Mouse (Mus musculus): ENCODE data around the gene Naip1. TPM values are rescaled to one million over a fixed set of nuclear protein-coding genes. Genes with fewer than 3 reads are reported as not detected.
"Not testable (repeated sequence)": the region's sequence is repeated elsewhere in the genome, so short reads cannot be mapped to it uniquely, and the experiment has no call there.

Naip1 gene
- polyA plus RNA-seq, 2 experiments, result 0.01 TPM; not detected in 1

GRCm38 (mm10) chr13:100461336-100461735, 8.7 kb upstream of the Naip1 start:
- H3K27ac ChIP-seq, result no peak overlapping the region
- WGBS (ENCODE audit: insufficient replicate concordance), result 78% methylated on average over 3 of the region's 3 CpGs
- H3K4me2 ChIP-seq (ENCODE audit: low read depth), result no peak overlapping the region
- peaks cover 4 to 8% of the 10 kb centered on the region in 2 experiments for H3K4me1 ChIP-seq (replicated peaks; ENCODE audit: control insufficient read depth in 2 of 2, insufficient read depth in 2 of 2, low read length in 1 of 2)
- no peak for TF ChIP-seq EP300 (IDR thresholded peaks at IDR 0.05; ENCODE audit: low read depth)
- no peaks in the 10 kb centered on the region; the same call in 1 of the 2 replicates for H3K36me3 ChIP-seq (replicated peaks; ENCODE audit: control insufficient read depth, insufficient read depth, low read depth)
- no peak overlapping the region for H3K9ac ChIP-seq (replicated peaks)
- ATAC-seq (ENCODE audit: insufficient read depth) (no peak), DNase-seq (ENCODE audit: low read depth in 3 of 3, low spot score in 3 of 3) (no peak)
- no peaks in the 10 kb centered on the region for H3K9me3 ChIP-seq (ENCODE audit: control insufficient read depth, low read length)
- H3K4me3 ChIP-seq (ENCODE audit: insufficient read depth in 1 of 2, low read depth in 2 of 2, low read length in 2 of 2), result no peak overlapping the region
- H3K27me3 ChIP-seq (ENCODE audit: control insufficient read depth, insufficient read depth, low read length), result no peaks in the 10 kb centered on the region

- H3K27ac ChIP-seq, result no peak overlapping the region
- H3K4me3 ChIP-seq (ENCODE audit: insufficient read depth in 1 of 2, low read depth in 2 of 2, low read length in 2 of 2), result no peak overlapping the region
- no peaks in the 10 kb centered on the region for H3K4me1 ChIP-seq (replicated peaks; ENCODE audit: control insufficient read depth in 2 of 2, insufficient read depth in 2 of 2, low read length in 1 of 2)
- no peak overlapping the region for H3K4me2 ChIP-seq (ENCODE audit: low read depth)
- no peak for TF ChIP-seq EP300 (IDR thresholded peaks at IDR 0.05; ENCODE audit: low read depth)
- no peak for TF ChIP-seq CTCF (IDR thresholded peaks at IDR 0.05; ENCODE audit: low read depth)
- DNase-seq (ENCODE audit: low read depth in 3 of 3, low spot score in 3 of 3) (no peak), ATAC-seq (ENCODE audit: insufficient read depth) (no peak)
- H3K9ac ChIP-seq (replicated peaks), result no peak overlapping the region
- H3K36me3 ChIP-seq (replicated peaks; ENCODE audit: control insufficient read depth, insufficient read depth, low read depth), result no peaks in the 10 kb centered on the region
- H3K9me3 ChIP-seq (ENCODE audit: control insufficient read depth, low read length), result no peaks in the 10 kb centered on the region
- WGBS (ENCODE audit: insufficient replicate concordance), result 21% methylated on average over 1 of the region's 1 CpGs
- H3K27me3 ChIP-seq (ENCODE audit: control insufficient read depth, insufficient read depth, low read length), result no peaks in the 10 kb centered on the region
Observed at GRCm38 (mm10) chr13:100449495-100449894, 3.2 kb downstream of the Naip1 start.

GRCm38 (mm10) chr13:100440116-100440515, 12.6 kb downstream of the Naip1 start:
- Histone ChIP-seq H3K36me3 (replicated peaks; ENCODE audit: control insufficient read depth, insufficient read depth, low read depth) (no peaks in the 10 kb centered on the region), H3K4me3 (ENCODE audit: insufficient read depth in 1 of 2, low read depth in 2 of 2, low read length in 2 of 2) (no peak overlapping the region), H3K27me3 (ENCODE audit: control insufficient read depth, insufficient read depth, low read length) (no peaks in the 10 kb centered on the region), H3K9ac (replicated peaks) (no peak overlapping the region), H3K4me2 (ENCODE audit: low read depth) (no peak overlapping the region), H3K27ac (no peak overlapping the region), H3K9me3 (ENCODE audit: control insufficient read depth, low read length) (no peaks in the 10 kb centered on the region), H3K4me1 (replicated peaks; ENCODE audit: control insufficient read depth in 2 of 2, insufficient read depth in 2 of 2, low read length in 1 of 2) (no peaks in the 10 kb centered on the region)
- TF ChIP-seq CTCF (IDR thresholded peaks at IDR 0.05; ENCODE audit: low read depth) (no peak), EP300 (IDR thresholded peaks at IDR 0.05; ENCODE audit: low read depth) (no peak)
- ATAC-seq (ENCODE audit: insufficient read depth), result no peak
- WGBS (ENCODE audit: insufficient replicate concordance), result 27% methylated on average over 3 of the region's 3 CpGs
- DNase-seq (ENCODE audit: low read depth in 3 of 3, low spot score in 3 of 3), result no peak

GRCm38 (mm10) chr13:100438701-100439100, 14.0 kb downstream of the Naip1 start:
- 12% methylated on average over 1 of the region's 1 CpGs for WGBS (ENCODE audit: insufficient replicate concordance)
- no peak for DNase-seq (ENCODE audit: low read depth in 3 of 3, low spot score in 3 of 3)
- Histone ChIP-seq H3K4me1 (replicated peaks; ENCODE audit: control insufficient read depth in 2 of 2, insufficient read depth in 2 of 2, low read length in 1 of 2) (no peaks in the 10 kb centered on the region), H3K27me3 (ENCODE audit: control insufficient read depth, insufficient read depth, low read length) (no peaks in the 10 kb centered on the region), H3K36me3 (replicated peaks; ENCODE audit: control insufficient read depth, insufficient read depth, low read depth) (no peaks in the 10 kb centered on the region), H3K9me3 (ENCODE audit: control insufficient read depth, low read length) (no peaks in the 10 kb centered on the region), H3K4me3 (ENCODE audit: insufficient read depth in 1 of 2, low read depth in 2 of 2, low read length in 2 of 2) (no peak overlapping the region), H3K9ac (replicated peaks) (no peak overlapping the region), H3K4me2 (ENCODE audit: low read depth) (no peak overlapping the region), H3K27ac (no peak overlapping the region)
- TF ChIP-seq CTCF (IDR thresholded peaks at IDR 0.05; ENCODE audit: low read depth), result no peak
- no peak for TF ChIP-seq EP300 (IDR thresholded peaks at IDR 0.05; ENCODE audit: low read depth)
- no peak for ATAC-seq (ENCODE audit: insufficient read depth)

- no peak overlapping the region for H3K27ac ChIP-seq
- TF ChIP-seq EP300 (IDR thresholded peaks at IDR 0.05; ENCODE audit: low read depth) (no peak), CTCF (IDR thresholded peaks at IDR 0.05; ENCODE audit: low read depth) (no peak)
- H3K36me3 ChIP-seq (replicated peaks; ENCODE audit: control insufficient read depth, insufficient read depth, low read depth), result no peaks in the 10 kb centered on the region
- H3K4me3 ChIP-seq (ENCODE audit: insufficient read depth in 1 of 2, low read depth in 2 of 2, low read length in 2 of 2), result no peak overlapping the region
- 36% methylated on average over 3 of the region's 3 CpGs for WGBS (ENCODE audit: insufficient replicate concordance)
- no peak overlapping the region for H3K4me2 ChIP-seq (ENCODE audit: low read depth)
- ATAC-seq (ENCODE audit: insufficient read depth) (no peak), DNase-seq (ENCODE audit: low read depth in 3 of 3, low spot score in 3 of 3) (no peak)
- H3K9ac ChIP-seq (replicated peaks), result no peak overlapping the region
- H3K9me3 ChIP-seq (ENCODE audit: control insufficient read depth, low read length), result no peaks in the 10 kb centered on the region
- H3K27me3 ChIP-seq (ENCODE audit: control insufficient read depth, insufficient read depth, low read length), result no peaks in the 10 kb centered on the region
- no peaks in the 10 kb centered on the region for H3K4me1 ChIP-seq (replicated peaks; ENCODE audit: control insufficient read depth in 2 of 2, insufficient read depth in 2 of 2, low read length in 1 of 2)
Observed at GRCm38 (mm10) chr13:100437322-100437825, 15.3 kb downstream of the Naip1 start.

- not testable (repeated sequence) for H3K4me3 ChIP-seq (ENCODE audit: insufficient read depth in 1 of 2, low read depth in 2 of 2, low read length in 2 of 2); H3K9ac ChIP-seq (replicated peaks); H3K9me3 ChIP-seq (ENCODE audit: control insufficient read depth, low read length); DNase-seq (ENCODE audit: low read depth in 3 of 3, low spot score in 3 of 3); H3K27ac ChIP-seq; H3K27me3 ChIP-seq (ENCODE audit: control insufficient read depth, insufficient read depth, low read length); ATAC-seq (ENCODE audit: insufficient read depth); H3K4me1 ChIP-seq (replicated peaks; ENCODE audit: control insufficient read depth in 2 of 2, insufficient read depth in 2 of 2, low read length in 1 of 2); H3K4me2 ChIP-seq (ENCODE audit: low read depth); H3K36me3 ChIP-seq (replicated peaks; ENCODE audit: control insufficient read depth, insufficient read depth, low read depth)
- WGBS (ENCODE audit: insufficient replicate concordance), result 48% methylated on average over 1 of the region's 1 CpGs
Observed at GRCm38 (mm10) chr13:100436556-100437163, 16.0 kb downstream of the Naip1 start.

- H3K36me3 ChIP-seq (replicated peaks; ENCODE audit: control insufficient read depth, insufficient read depth, low read depth); H3K4me2 ChIP-seq (ENCODE audit: low read depth); H3K4me3 ChIP-seq (ENCODE audit: insufficient read depth in 1 of 2, low read depth in 2 of 2, low read length in 2 of 2); H3K4me1 ChIP-seq (replicated peaks; ENCODE audit: control insufficient read depth in 2 of 2, insufficient read depth in 2 of 2, low read length in 1 of 2); DNase-seq (ENCODE audit: low read depth in 3 of 3, low spot score in 3 of 3); H3K9ac ChIP-seq (replicated peaks); H3K27me3 ChIP-seq (ENCODE audit: control insufficient read depth, insufficient read depth, low read length); H3K27ac ChIP-seq; H3K9me3 ChIP-seq (ENCODE audit: control insufficient read depth, low read length); ATAC-seq (ENCODE audit: insufficient read depth): not testable (repeated sequence)
- 72% methylated on average over 7 of the region's 7 CpGs for WGBS (ENCODE audit: insufficient replicate concordance)
Observed at GRCm38 (mm10) chr13:100419958-100420357, 32.7 kb downstream of the Naip1 start.

Measured in liver, embryonic 14.5 days (tissue).